Mouse (Mus musculus) erythroblast, embryonic 14.5 days (primary cell): ENCODE data around the gene Ppp6r3. TPM values are rescaled to one million over a fixed set of nuclear protein-coding genes. Genes with fewer than 3 reads are reported as not detected.
A peak's percentile ranks its signal among the peaks of the same experiment; 100 is the strongest.
"Not testable (repeated sequence)": the region's sequence is repeated elsewhere in the genome, so short reads cannot be mapped to it uniquely, and the experiment has no call there.

Experiments
- H3K27me3 ChIP-seq: 2 replicates; pipeline ENCODE4 v1.6.1; 2012; ENCODE audit warnings: inconsistent platforms; ENCODE audit not compliant: control insufficient read depth
- H3K36me3 ChIP-seq: 2 replicates; pipeline ENCODE4 v1.6.1; 2012; ENCODE audit warnings: mild to moderate bottlenecking, inconsistent platforms; ENCODE audit not compliant: control insufficient read depth
- H3K4me1 ChIP-seq: 2 replicates; pipeline ENCODE4 v1.6.1; 2012; ENCODE audit warnings: inconsistent platforms; ENCODE audit not compliant: control insufficient read depth
- H3K4me3 ChIP-seq: replicated peaks from 2 replicates; pipeline ENCODE3; 2012; ENCODE audit warnings: moderate library complexity, mild to moderate bottlenecking, inconsistent platforms
- H3K9me3 ChIP-seq: 2 replicates; pipeline ENCODE4 v1.6.1; 2012; ENCODE audit warnings: low read length, inconsistent platforms, mixed read lengths; ENCODE audit not compliant: control insufficient read depth
- GATA1 ChIP-seq: IDR thresholded peaks from 2 replicates; pipeline ENCODE4 v1.6.1; 2012; ENCODE audit warnings: low read length, inconsistent platforms, mixed read lengths
- TAL1 ChIP-seq: IDR thresholded peaks from 3 replicates; pipeline ENCODE4 v1.6.1; 2012; ENCODE audit warnings: low read length, inconsistent platforms, mixed read lengths
- polyA plus RNA-seq: library from polyadenylated mRNA; stranded (reverse); fragments of >175 nt; gene quantifications from 2 replicates; pipeline ENCODE4 v1.2.3, GENCODE M21; 2012

Gene Ppp6r3
- polyA plus RNA-seq, 1 experiment, result 6.2 TPM

GRCm38 (mm10) chr19:3610886-3611285, 35.3 kb upstream of the Ppp6r3 start:
- Histone ChIP-seq H3K36me3 (peaks cover 39% of the 10 kb centered on the region), H3K4me3 (no peak overlapping the region), H3K9me3 (no peaks in the 10 kb centered on the region), H3K4me1 (no peaks in the 10 kb centered on the region), H3K27me3 (no peaks in the 10 kb centered on the region)
- no peak for TF ChIP-seq GATA1
- no peak for TF ChIP-seq TAL1

GRCm38 (mm10) chr19:3609826-3610225, 34.3 kb upstream of the Ppp6r3 start:
- Histone ChIP-seq H3K4me1 (no peaks in the 10 kb centered on the region; the same call in 1 of the 2 replicates), H3K36me3 (peaks cover 39% of the 10 kb centered on the region), H3K9me3 (no peaks in the 10 kb centered on the region), H3K27me3 (no peaks in the 10 kb centered on the region), H3K4me3 (no peak overlapping the region)
- no peak for TF ChIP-seq GATA1
- TF ChIP-seq TAL1, result no peak

- no peaks in the 10 kb centered on the region for H3K9me3 ChIP-seq
- no peak for TF ChIP-seq GATA1
- TF ChIP-seq TAL1, result no peak
- H3K27me3 ChIP-seq, result no peaks in the 10 kb centered on the region
- peaks cover 51% of the 10 kb centered on the region for H3K36me3 ChIP-seq
- no peak overlapping the region for H3K4me3 ChIP-seq
- peaks cover 19% of the 10 kb centered on the region for H3K4me1 ChIP-seq
Observed at GRCm38 (mm10) chr19:3594316-3594715, 18.8 kb upstream of the Ppp6r3 start.

- no peaks in the 10 kb centered on the region for H3K9me3 ChIP-seq
- no peak for TF ChIP-seq TAL1
- TF ChIP-seq GATA1, result no peak
- H3K4me3 ChIP-seq, result no peak overlapping the region
- H3K27me3 ChIP-seq, result no peaks in the 10 kb centered on the region
- H3K36me3 ChIP-seq, result peaks cover 48% of the 10 kb centered on the region
- peaks cover 27% of the 10 kb centered on the region for H3K4me1 ChIP-seq
Observed at GRCm38 (mm10) chr19:3593379-3594055, 18.0 kb upstream of the Ppp6r3 start.

- peaks cover 41% of the 10 kb centered on the region for H3K36me3 ChIP-seq
- no peak for TF ChIP-seq TAL1
- no peak for TF ChIP-seq GATA1
- peaks cover 39% of the 10 kb centered on the region for H3K4me1 ChIP-seq
- H3K27me3 ChIP-seq, result no peaks in the 10 kb centered on the region
- H3K4me3 ChIP-seq, result no peak overlapping the region
- no peaks in the 10 kb centered on the region for H3K9me3 ChIP-seq
Observed at GRCm38 (mm10) chr19:3589968-3590367, 14.4 kb upstream of the Ppp6r3 start.

GRCm38 (mm10) chr19:3589547-3589946, 14.0 kb upstream of the Ppp6r3 start:
- Histone ChIP-seq H3K9me3 (no peaks in the 10 kb centered on the region), H3K36me3 (peaks cover 39% of the 10 kb centered on the region), H3K4me1 (peaks cover 39% of the 10 kb centered on the region), H3K27me3 (no peaks in the 10 kb centered on the region), H3K4me3 (no peak overlapping the region)
- no peak for TF ChIP-seq TAL1
- peak; percentile 43; the same call in 1 of the 2 replicates for TF ChIP-seq GATA1

- Histone ChIP-seq H3K36me3 (peaks cover 32% of the 10 kb centered on the region), H3K4me1 (peaks cover 39% of the 10 kb centered on the region)
- H3K27me3 ChIP-seq, H3K9me3 ChIP-seq, H3K4me3 ChIP-seq: not testable (repeated sequence)
Observed at GRCm38 (mm10) chr19:3587729-3588128, 12.2 kb upstream of the Ppp6r3 start.

- no peak overlapping the region for H3K4me3 ChIP-seq
- H3K27me3 ChIP-seq, result no peaks in the 10 kb centered on the region
- TF ChIP-seq GATA1, result no peak
- TF ChIP-seq TAL1, result no peak
- peaks cover 38% of the 10 kb centered on the region for H3K4me1 ChIP-seq
- peaks cover 27% of the 10 kb centered on the region for H3K36me3 ChIP-seq
- H3K9me3 ChIP-seq, result no peaks in the 10 kb centered on the region
Observed at GRCm38 (mm10) chr19:3586540-3586939, 11.0 kb upstream of the Ppp6r3 start.

GRCm38 (mm10) chr19:3586026-3586425, 10.5 kb upstream of the Ppp6r3 start:
- H3K4me3 ChIP-seq, result no peak overlapping the region
- no peaks in the 10 kb centered on the region for H3K27me3 ChIP-seq
- H3K36me3 ChIP-seq, result peaks cover 22% of the 10 kb centered on the region
- H3K4me1 ChIP-seq, result peaks cover 37% of the 10 kb centered on the region
- TF ChIP-seq TAL1 (no peak), GATA1 (no peak)
- H3K9me3 ChIP-seq, result no peaks in the 10 kb centered on the region

- Histone ChIP-seq H3K27me3 (no peaks in the 10 kb centered on the region), H3K36me3 (peaks cover 9% of the 10 kb centered on the region), H3K4me3 (no peak overlapping the region), H3K4me1 (peaks cover 20% of the 10 kb centered on the region), H3K9me3 (no peaks in the 10 kb centered on the region)
- TF ChIP-seq GATA1 (no peak), TAL1 (no peak)
Observed at GRCm38 (mm10) chr19:3581326-3581725, 5.8 kb upstream of the Ppp6r3 start.
